In the genomic region with DNA sequence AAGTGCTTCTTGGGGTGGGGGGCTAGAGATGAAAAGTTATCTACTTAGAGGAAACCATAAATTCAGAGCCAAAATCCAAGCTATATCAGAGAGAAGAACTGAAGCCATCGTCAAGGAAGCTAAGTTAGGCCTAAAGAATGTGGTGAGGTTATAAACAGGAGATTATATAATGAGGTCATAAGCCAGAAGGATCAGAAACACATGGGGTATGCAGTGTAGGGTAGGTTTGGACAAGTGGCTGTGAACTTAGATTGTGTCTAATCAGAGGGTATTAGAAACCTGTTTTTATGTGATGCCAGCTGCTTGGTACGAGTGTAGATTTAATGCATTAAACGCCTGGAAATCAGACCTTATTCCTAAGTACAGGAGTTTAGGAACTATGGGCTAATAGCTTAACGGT, we compare ENCODE assay signal across 22 mouse cellular contexts.
DNase-seq lines count a peak whose midpoint lies in the region; ATAC-seq and TF ChIP-seq lines count a peak whose summit lies in the region.
"Had no signal": no experiment of that assay in that cellular context is flagged by ENCODE, and none has a peak within 500 bp of the region (broad histone marks: within the 10 kb centered on the region; RNA-seq: fewer than 3 reads in every experiment).

No protein-coding gene starts in this region.

- no peak overlapping the region for H3K9ac ChIP-seq in embryonic facial prominence, embryonic 14.5 days (ENCODE audit: low read depth, low read length)
- H3K9ac ChIP-seq in limb, embryonic 13.5 days, result no peak overlapping the region
- H3K9ac ChIP-seq in embryonic facial prominence, embryonic 15.5 days, result no peak overlapping the region
- no peak overlapping the region for H3K9ac ChIP-seq in limb, embryonic 14.5 days (ENCODE audit: low read depth, low read length, severe bottlenecking)

- no peaks in the 10 kb centered on the region for H3K4me1 ChIP-seq in embryonic facial prominence, embryonic 14.5 days (ENCODE audit: control insufficient read depth, insufficient read depth, low read length)
- H3K4me1 ChIP-seq in embryonic facial prominence, embryonic 10.5 days, result 0 out of 2 replicates have a peak, but pooled peaks cover 3% of the 10 kb centered on the region
- H3K4me1 ChIP-seq in limb, embryonic 13.5 days, result no peaks in the 10 kb centered on the region
- H3K4me1 ChIP-seq in limb, embryonic 10.5 days, result no peaks in the 10 kb centered on the region
- no peaks in the 10 kb centered on the region for H3K4me1 ChIP-seq in embryonic facial prominence, embryonic 15.5 days
- H3K4me1 ChIP-seq in limb, embryonic 14.5 days (ENCODE audit: control insufficient read depth, insufficient read depth, low read length), result no peaks in the 10 kb centered on the region

- WGBS in embryonic facial prominence, embryonic 14.5 days, result 52% methylated on average over 4 of the region's 4 CpGs
- WGBS in embryonic facial prominence, embryonic 10.5 days, result 76% methylated on average over 4 of the region's 4 CpGs
- 37% methylated on average over 4 of the region's 4 CpGs for WGBS in limb, embryonic 13.5 days
- 68% methylated on average over 4 of the region's 4 CpGs for WGBS in limb, embryonic 10.5 days
- 59% methylated on average over 4 of the region's 4 CpGs for WGBS in embryonic facial prominence, embryonic 15.5 days
- WGBS in limb, embryonic 14.5 days, result 41% methylated on average over 4 of the region's 4 CpGs

- no peaks in the 10 kb centered on the region for H3K36me3 ChIP-seq in embryonic facial prominence, embryonic 14.5 days (ENCODE audit: control insufficient read depth, insufficient read depth, low read length)
- H3K36me3 ChIP-seq in embryonic facial prominence, embryonic 10.5 days (replicated peaks), result no peaks in the 10 kb centered on the region
- no peaks in the 10 kb centered on the region for H3K36me3 ChIP-seq in limb, embryonic 13.5 days
- no peaks in the 10 kb centered on the region for H3K36me3 ChIP-seq in limb, embryonic 10.5 days
- H3K36me3 ChIP-seq in embryonic facial prominence, embryonic 15.5 days, result no peaks in the 10 kb centered on the region
- no peaks in the 10 kb centered on the region for H3K36me3 ChIP-seq in limb, embryonic 14.5 days (ENCODE audit: control insufficient read depth, insufficient read depth, low read length)
- H3K36me3 ChIP-seq: G1E had no signal

- H3K27me3 ChIP-seq in embryonic facial prominence, embryonic 14.5 days (replicated peaks; ENCODE audit: control insufficient read depth, insufficient read depth, low read length), result no peaks in the 10 kb centered on the region
- no peaks in the 10 kb centered on the region for H3K27me3 ChIP-seq in embryonic facial prominence, embryonic 10.5 days (replicated peaks; ENCODE audit: low read depth, poor library complexity, severe bottlenecking)
- no peaks in the 10 kb centered on the region for H3K27me3 ChIP-seq in limb, embryonic 13.5 days
- H3K27me3 ChIP-seq in limb, embryonic 10.5 days (ENCODE audit: low read depth, poor library complexity, severe bottlenecking), result no peaks in the 10 kb centered on the region
- H3K27me3 ChIP-seq in embryonic facial prominence, embryonic 15.5 days, result no peaks in the 10 kb centered on the region
- no peaks in the 10 kb centered on the region for H3K27me3 ChIP-seq in limb, embryonic 14.5 days (ENCODE audit: control insufficient read depth, insufficient read depth, low read length)
- H3K27me3 ChIP-seq: CH12.LX, Patski had no signal

- DNase-seq in embryonic facial prominence, embryonic 14.5 days (ENCODE audit: low spot score), result peak; percentile 41
- no peak for DNase-seq in embryonic facial prominence, embryonic 10.5 days (ENCODE audit: low spot score)
- DNase-seq in limb, embryonic 10.5 days (ENCODE audit: low spot score), result no peak
- no peak for DNase-seq in limb, embryonic 14.5 days (ENCODE audit: low spot score)
- DNase-seq in frontal cortex, postnatal 25 days (ENCODE audit: low spot score in 2 of 2), result no peak
- no peak for DNase-seq in neural tube, embryonic 10.5 days (ENCODE audit: extremely low spot score, low spot score)
- DNase-seq: adrenal gland, adult 2 months; adrenal gland, adult 8-10 months; adrenal gland, postnatal 10 days; adrenal gland, postnatal 14 days; adrenal gland, postnatal 25 days; adrenal gland, postnatal 36 days; B cell, adult 2 months; cerebellum, adult 11 months; cerebellum, adult 11-12 months had no signal

- no peak overlapping the region for H3K4me3 ChIP-seq in embryonic facial prominence, embryonic 14.5 days (ENCODE audit: low read depth, low read length)
- no peak overlapping the region for H3K4me3 ChIP-seq in embryonic facial prominence, embryonic 10.5 days
- H3K4me3 ChIP-seq in limb, embryonic 13.5 days, result no peak overlapping the region
- no peak overlapping the region for H3K4me3 ChIP-seq in limb, embryonic 10.5 days
- H3K4me3 ChIP-seq in embryonic facial prominence, embryonic 15.5 days (replicated peaks), result no peak overlapping the region
- H3K4me3 ChIP-seq in limb, embryonic 14.5 days (replicated peaks; ENCODE audit: low read length), result no peak overlapping the region

- TF ChIP-seq POLR2A in limb, embryonic 14.5 days (IDR thresholded peaks at IDR 0.05; ENCODE audit: borderline replicate concordance, extremely low read depth, insufficient read depth, insufficient read length), result no peak

- ATAC-seq in embryonic facial prominence, embryonic 14.5 days (ENCODE audit: low read depth), result peak; percentile 67; the same call in 1 of the 2 replicates
- peak; percentile 64; the same call in 1 of the 2 replicates for ATAC-seq in limb, embryonic 13.5 days (ENCODE audit: low FRiP score, low read depth)
- peak; percentile 29; the same call in 1 of the 2 replicates for ATAC-seq in embryonic facial prominence, embryonic 15.5 days (ENCODE audit: insufficient number of reproducible peaks, low FRiP score, low TSS enrichment, low read depth)
- ATAC-seq in limb, embryonic 14.5 days (ENCODE audit: low FRiP score, low read depth), result peak; percentile 71; the same call in 1 of the 2 replicates
- ATAC-seq: activated CD4-positive, CD25-positive, alpha-beta regulatory T cell, adult 4 months; CD4-positive, CD25-positive, alpha-beta regulatory T cell, adult 4 months; Patski had no signal

- H3K27ac ChIP-seq in embryonic facial prominence, embryonic 14.5 days (replicated peaks; ENCODE audit: low read depth, low read length), result no peak overlapping the region
- no peak overlapping the region for H3K27ac ChIP-seq in embryonic facial prominence, embryonic 10.5 days (replicated peaks)
- H3K27ac ChIP-seq in limb, embryonic 13.5 days, result no peak overlapping the region
- no peak overlapping the region for H3K27ac ChIP-seq in limb, embryonic 10.5 days
- H3K27ac ChIP-seq in embryonic facial prominence, embryonic 15.5 days (replicated peaks), result no peak overlapping the region
- H3K27ac ChIP-seq in limb, embryonic 14.5 days (replicated peaks; ENCODE audit: low read depth, low read length), result no peak overlapping the region

- no peak overlapping the region for H3K4me2 ChIP-seq in embryonic facial prominence, embryonic 14.5 days (ENCODE audit: low read depth, low read length)
- H3K4me2 ChIP-seq in limb, embryonic 13.5 days (replicated peaks), result no peak overlapping the region
- H3K4me2 ChIP-seq in embryonic facial prominence, embryonic 15.5 days (replicated peaks), result no peak overlapping the region
- H3K4me2 ChIP-seq in limb, embryonic 14.5 days (replicated peaks; ENCODE audit: low read depth, low read length, severe bottlenecking), result no peak overlapping the region

- H3K9me3 ChIP-seq in embryonic facial prominence, embryonic 14.5 days (ENCODE audit: control insufficient read depth, low read length), result no peaks in the 10 kb centered on the region
- no peaks in the 10 kb centered on the region for H3K9me3 ChIP-seq in embryonic facial prominence, embryonic 10.5 days
- no peaks in the 10 kb centered on the region for H3K9me3 ChIP-seq in limb, embryonic 13.5 days
- H3K9me3 ChIP-seq in limb, embryonic 10.5 days (replicated peaks), result no peaks in the 10 kb centered on the region
- H3K9me3 ChIP-seq in embryonic facial prominence, embryonic 15.5 days (replicated peaks), result no peaks in the 10 kb centered on the region
- no peaks in the 10 kb centered on the region for H3K9me3 ChIP-seq in limb, embryonic 14.5 days (ENCODE audit: control insufficient read depth, low read length)
